Mouse (Mus musculus): Measurements from ENCODE around the gene Hist1h3g. TPM values are rescaled to one million over a fixed set of nuclear protein-coding genes. Genes with fewer than 3 reads are reported as not detected.
"Not testable (repeated sequence)": the region's sequence is repeated elsewhere in the genome, so short reads cannot be mapped to it uniquely, and the experiment has no call there.

Gene Hist1h3g
- polyA plus RNA-seq, 1 experiment from 2014 or later = 3.5 TPM

GRCm38 (mm10) chr13:23560699-23561098 is 25.5 kb downstream of the Hist1h3g start:
- not testable (repeated sequence) for H3K4me1 ChIP-seq; H3K27me3 ChIP-seq (ENCODE audit: insufficient read depth, poor library complexity, severe bottlenecking); DNase-seq (ENCODE audit: low spot score); H3K9me3 ChIP-seq; H3K36me3 ChIP-seq; H3K27ac ChIP-seq; H3K4me3 ChIP-seq
- WGBS = 44% methylated on average over 2 of the region's 2 CpGs

DNA sequence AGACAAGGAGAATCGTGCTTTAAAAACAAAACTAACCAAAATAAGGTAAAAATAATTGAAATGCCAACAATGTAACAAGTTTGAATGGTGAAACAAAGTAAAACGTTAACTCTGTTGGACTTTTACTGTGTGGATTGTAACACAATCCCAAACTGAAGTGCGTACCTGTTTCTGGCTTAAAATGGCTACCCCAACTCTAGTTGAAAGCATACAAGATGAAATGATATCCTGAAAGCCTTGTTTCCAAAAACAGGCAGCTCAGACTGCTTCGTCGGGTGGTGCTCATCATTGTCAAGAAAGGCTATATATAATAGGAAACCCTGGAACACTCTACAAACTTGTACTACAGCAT is 26.3 kb downstream of the Hist1h3g start:
- DNase-seq (ENCODE audit: low spot score) = not testable (repeated sequence)
- 0% methylated on average over 2 of the region's 5 CpGs for WGBS

DNA sequence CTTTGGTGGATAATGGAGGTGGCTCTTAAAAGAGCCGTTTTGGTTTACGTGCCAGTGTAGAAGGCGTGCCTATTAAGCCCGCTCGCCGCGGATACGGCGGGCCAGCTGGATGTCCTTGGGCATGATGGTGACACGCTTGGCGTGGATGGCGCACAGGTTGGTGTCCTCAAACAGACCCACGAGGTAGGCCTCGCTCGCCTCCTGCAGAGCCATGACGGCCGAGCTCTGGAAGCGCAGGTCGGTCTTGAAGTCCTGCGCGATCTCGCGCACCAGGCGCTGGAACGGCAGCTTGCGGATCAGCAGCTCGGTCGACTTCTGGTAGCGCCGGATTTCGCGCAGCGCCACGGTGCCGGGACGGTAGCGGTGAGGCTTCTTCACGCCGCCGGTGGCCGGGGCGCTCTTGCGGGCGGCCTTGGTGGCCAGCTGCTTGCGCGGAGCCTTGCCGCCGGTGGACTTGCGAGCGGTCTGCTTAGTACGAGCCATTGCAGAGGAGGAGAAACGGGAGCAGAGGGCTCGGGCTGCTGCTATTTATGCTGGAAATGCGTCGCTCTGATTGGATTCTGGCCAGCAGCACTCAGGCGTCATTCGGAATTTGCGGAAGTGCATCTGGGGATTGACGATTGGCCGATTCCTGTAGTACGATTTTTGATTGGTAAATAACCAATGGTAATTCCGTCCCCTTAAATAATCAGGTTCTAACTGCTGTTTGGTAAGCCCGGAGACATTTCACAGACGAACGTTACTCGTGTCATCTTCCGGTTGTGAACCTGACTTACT is 26.8 kb downstream of the Hist1h3g start, which contains the start of gene Hist1h3e:
Gene Hist1h3e (minus strand): TSS at position 487 of the 777 bp plus-strand sequence.
- Histone ChIP-seq H3K27ac (peak within 1 kb of the TSS; percentile 95), H3K4me3 (peak within 1 kb of the TSS; percentile 55)
- H3K9me3 ChIP-seq; H3K36me3 ChIP-seq; H3K27me3 ChIP-seq (ENCODE audit: insufficient read depth, poor library complexity, severe bottlenecking); H3K4me1 ChIP-seq: not testable (repeated sequence)
- DNase-seq (ENCODE audit: low spot score) = peak; percentile 98
- under 1% methylated on average over 64 of the region's 67 CpGs for WGBS

More for the DNA sequence above, 26.3 kb downstream of the Hist1h3g start:
- H3K36me3 ChIP-seq; H3K4me1 ChIP-seq; H3K27ac ChIP-seq; H3K27me3 ChIP-seq (ENCODE audit: insufficient read depth, poor library complexity, severe bottlenecking); H3K9me3 ChIP-seq: not testable (repeated sequence)
- peak overlapping the region; percentile 55 for H3K4me3 ChIP-seq

DNA sequence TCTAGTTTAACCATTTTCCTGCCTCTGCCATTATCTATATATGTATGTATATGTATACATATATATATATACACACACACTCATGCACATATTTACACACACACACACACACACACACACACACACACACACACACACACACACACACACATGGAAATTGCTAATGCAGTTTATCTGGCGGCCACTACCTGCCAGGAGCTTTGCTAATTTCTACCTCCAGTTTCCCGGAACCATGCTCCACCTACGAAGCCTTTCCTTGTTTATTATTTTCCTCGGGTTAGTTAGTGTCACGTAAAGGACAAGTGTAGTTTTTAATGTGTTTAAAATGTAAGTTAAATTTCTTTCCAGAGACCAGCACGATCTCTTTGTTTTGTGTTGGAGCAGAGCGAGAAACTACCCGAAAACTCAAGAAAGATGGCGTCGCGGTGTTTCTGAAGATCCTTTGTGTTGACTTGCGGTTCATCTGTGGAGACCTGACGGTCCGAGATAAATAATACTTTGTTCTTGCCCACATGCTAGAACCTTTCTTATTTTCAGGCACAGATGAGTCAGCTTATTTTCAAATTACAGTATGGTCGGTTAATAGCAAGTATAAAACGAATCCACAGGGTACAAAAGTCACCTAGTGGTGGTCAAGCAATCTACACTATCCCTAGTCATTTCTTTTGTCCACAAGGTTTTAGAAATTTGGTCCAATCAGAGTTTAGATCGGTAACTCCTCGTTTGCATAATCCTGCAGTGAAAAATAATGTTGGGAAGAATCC is 27.7 kb downstream of the Hist1h3g start:
- no peaks in the 10 kb centered on the region for H3K36me3 ChIP-seq
- H3K27me3 ChIP-seq (ENCODE audit: insufficient read depth, poor library complexity, severe bottlenecking) = no peaks in the 10 kb centered on the region
- peak overlapping the region; percentile 55 for H3K4me3 ChIP-seq
- 3% methylated on average over 18 of the region's 18 CpGs for WGBS
- H3K4me1 ChIP-seq = no peaks in the 10 kb centered on the region
- no peak for DNase-seq (ENCODE audit: low spot score)
- H3K9me3 ChIP-seq = no peaks in the 10 kb centered on the region
- H3K27ac ChIP-seq = peak overlapping the region; percentile 95

GRCm38 (mm10) chr13:23564482-23564881 is 29.3 kb downstream of the Hist1h3g start:
- H3K27ac ChIP-seq = peak overlapping the region; percentile 95
- H3K4me1 ChIP-seq = no peaks in the 10 kb centered on the region
- H3K27me3 ChIP-seq (ENCODE audit: insufficient read depth, poor library complexity, severe bottlenecking) = no peaks in the 10 kb centered on the region
- H3K9me3 ChIP-seq = no peaks in the 10 kb centered on the region
- WGBS = 87% methylated on average over 2 of the region's 2 CpGs
- H3K36me3 ChIP-seq = no peaks in the 10 kb centered on the region
- H3K4me3 ChIP-seq = no peak overlapping the region
- DNase-seq (ENCODE audit: low spot score) = no peak

DNA sequence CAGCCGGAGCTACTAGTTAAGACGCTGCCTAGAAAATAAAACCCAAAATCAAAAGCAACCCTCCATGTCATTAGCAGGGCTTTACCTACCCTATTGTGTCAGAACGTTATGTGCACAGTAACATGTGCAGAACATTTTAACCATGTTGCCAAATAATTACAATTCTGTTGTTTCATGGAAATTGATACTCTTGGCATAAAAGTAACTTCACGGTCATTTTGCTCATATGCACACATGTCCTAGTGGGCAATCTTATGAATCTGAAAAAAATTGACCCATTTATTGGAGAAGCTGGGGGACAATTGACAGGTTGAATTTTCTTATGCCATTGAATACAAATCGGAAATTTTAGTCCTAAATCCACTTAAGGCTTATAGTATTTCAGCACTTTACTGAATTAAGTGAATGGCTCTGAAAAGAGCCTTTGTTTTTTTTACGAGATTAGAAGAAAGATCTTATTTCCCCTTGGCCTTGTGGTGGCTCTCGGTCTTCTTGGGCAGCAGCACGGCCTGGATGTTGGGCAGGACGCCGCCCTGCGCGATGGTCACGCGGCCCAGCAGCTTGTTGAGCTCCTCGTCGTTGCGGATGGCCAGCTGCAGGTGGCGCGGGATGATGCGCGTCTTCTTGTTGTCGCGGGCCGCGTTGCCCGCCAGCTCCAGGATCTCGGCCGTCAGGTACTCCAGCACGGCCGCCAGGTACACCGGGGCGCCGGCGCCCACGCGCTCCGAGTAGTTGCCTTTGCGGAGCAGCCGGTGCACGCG is 35.2 kb downstream of the Hist1h3g start:
- WGBS = 4% methylated on average over 27 of the region's 41 CpGs
- not testable (repeated sequence) for H3K36me3 ChIP-seq; H3K9me3 ChIP-seq; H3K27me3 ChIP-seq (ENCODE audit: insufficient read depth, poor library complexity, severe bottlenecking); H3K4me1 ChIP-seq; DNase-seq (ENCODE audit: low spot score)
- Histone ChIP-seq H3K27ac (peak overlapping the region; percentile 90), H3K4me3 (peak overlapping the region; percentile 50)

- whole genome bisulfite sequencing = under 1% methylated on average over 18 of the region's 18 CpGs
- Histone ChIP-seq H3K4me3 (peak within 1 kb of the TSS; percentile 58), H3K27ac (peak within 1 kb of the TSS; percentile 90), H3K9me3 (no peaks in the 10 kb centered on the region), H3K27me3 (ENCODE audit: insufficient read depth, poor library complexity, severe bottlenecking) (no peaks in the 10 kb centered on the region), H3K36me3 (no peaks in the 10 kb centered on the region), H3K4me1 (no peaks in the 10 kb centered on the region; the same call in 1 of the 2 replicates)
- peak; percentile 89 for DNase-seq (ENCODE audit: low spot score)
Observed at GRCm38 (mm10) chr13:23571022-23571503, 35.8 kb downstream of the Hist1h3g start, which contains the start of the genes Hist1h2ae and Hist1h2bg. Hist1h2ae (minus strand) TSS chr13:23571220. Hist1h2bg (plus strand) TSS chr13:23571396.

- DNase-seq (ENCODE audit: low spot score); H3K27me3 ChIP-seq (ENCODE audit: insufficient read depth, poor library complexity, severe bottlenecking); H3K4me1 ChIP-seq; H3K36me3 ChIP-seq; H3K9me3 ChIP-seq: not testable (repeated sequence)
- H3K4me3 ChIP-seq = peak overlapping the region; percentile 58
- 3% methylated on average over 16 of the region's 34 CpGs for WGBS
- H3K27ac ChIP-seq = peak overlapping the region; percentile 90
Observed at GRCm38 (mm10) chr13:23571504-23572217, 36.4 kb downstream of the Hist1h3g start.

DNA sequence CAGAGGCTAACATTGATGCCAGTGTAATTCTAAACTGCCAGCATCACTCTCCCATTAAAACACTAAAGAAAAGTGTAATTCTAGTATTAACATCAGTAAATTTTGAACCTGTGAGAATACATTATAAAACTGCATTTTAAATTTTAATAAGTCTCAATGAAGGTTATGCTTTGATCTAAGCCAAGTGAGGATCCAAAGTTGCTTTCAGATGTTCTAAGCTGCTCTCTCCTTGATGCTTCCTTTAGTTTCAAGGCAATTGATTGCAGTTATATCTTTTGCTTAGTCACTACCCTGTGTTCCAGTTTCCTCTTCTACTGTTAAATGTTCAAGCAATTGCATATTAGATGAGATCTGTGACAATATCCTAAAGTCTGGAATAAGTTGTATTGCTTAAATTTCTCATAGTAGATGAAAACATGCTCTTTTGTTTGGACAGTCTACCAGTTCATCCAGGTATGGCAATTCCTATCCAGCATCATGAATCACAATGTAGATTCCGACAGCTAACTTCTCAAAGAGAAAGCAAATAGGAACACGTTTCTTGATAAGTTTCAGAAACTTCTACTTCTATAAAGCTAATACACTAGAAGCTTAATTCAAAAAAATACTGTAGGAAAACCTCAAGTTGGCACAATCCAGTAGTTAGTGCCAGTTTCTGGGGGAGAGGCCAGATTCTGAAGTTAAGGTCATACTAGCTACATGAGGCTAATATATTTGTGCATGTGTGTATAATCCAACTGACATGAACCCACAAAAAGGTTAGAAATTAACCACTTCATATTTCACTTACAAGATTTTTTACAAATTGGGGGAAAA is 37.2 kb downstream of the Hist1h3g start:
- WGBS = 45% methylated on average over 2 of the region's 2 CpGs
- Histone ChIP-seq H3K9me3 (no peaks in the 10 kb centered on the region), H3K4me1 (peaks cover 5% of the 10 kb centered on the region; the same call in 1 of the 2 replicates), H3K27ac (peak overlapping the region; percentile 87), H3K36me3 (no peaks in the 10 kb centered on the region), H3K4me3 (peak overlapping the region; percentile 58), H3K27me3 (ENCODE audit: insufficient read depth, poor library complexity, severe bottlenecking) (no peaks in the 10 kb centered on the region)
- no peak for DNase-seq (ENCODE audit: low spot score)

DNA sequence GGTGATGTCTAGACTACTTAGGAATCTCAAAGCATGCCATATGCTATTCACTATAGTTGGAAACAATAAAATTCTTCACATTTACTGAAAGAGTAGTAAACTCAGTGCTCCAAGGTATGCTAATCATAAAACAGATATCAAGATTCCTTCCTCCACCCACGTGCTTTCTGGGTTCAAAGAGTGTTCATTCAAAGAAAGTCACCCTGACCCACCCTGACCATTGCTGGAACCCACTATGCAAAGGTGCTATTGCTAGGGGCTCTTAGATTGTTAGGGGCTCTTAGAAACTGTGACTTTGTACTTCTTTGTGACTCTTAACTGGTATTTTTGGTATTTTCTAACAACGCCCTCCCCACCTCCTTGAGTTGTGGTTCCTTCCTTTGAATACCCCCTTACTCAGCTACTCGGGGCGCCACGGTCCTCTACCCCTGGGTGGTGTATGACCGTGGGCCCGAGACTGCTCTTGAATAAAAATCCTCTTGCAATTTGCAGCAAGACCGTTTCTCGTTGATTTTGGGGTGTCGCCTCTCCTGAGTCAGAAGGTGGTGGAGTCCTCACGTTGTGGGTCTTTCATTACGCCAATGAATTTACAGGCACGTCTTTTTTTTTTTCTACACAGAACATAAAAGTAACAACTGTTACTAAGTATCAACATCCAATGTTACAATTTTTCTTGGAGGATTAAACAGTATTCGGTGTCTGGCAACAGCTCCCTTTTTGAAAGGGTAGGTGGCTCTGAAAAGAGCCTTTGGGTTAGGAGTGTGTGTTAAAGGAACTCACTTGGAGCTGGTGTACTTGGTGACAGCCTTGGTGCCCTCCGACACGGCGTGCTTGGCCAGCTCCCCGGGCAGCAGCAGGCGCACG is 38.0 kb downstream of the Hist1h3g start:
- H3K27ac ChIP-seq = peak overlapping the region; percentile 87
- peak overlapping the region; percentile 58 for H3K4me3 ChIP-seq
- not testable (repeated sequence) for H3K4me1 ChIP-seq; H3K27me3 ChIP-seq (ENCODE audit: insufficient read depth, poor library complexity, severe bottlenecking); DNase-seq (ENCODE audit: low spot score); H3K36me3 ChIP-seq; H3K9me3 ChIP-seq
- WGBS = 13% methylated on average over 20 of the region's 20 CpGs
